Mouse (Mus musculus) neural tube, embryonic 15.5 days (tissue): ENCODE measurements around the gene Krtap19-2. TPM values are rescaled to one million over a fixed set of nuclear protein-coding genes. Genes with fewer than 3 reads are reported as not detected.

Source experiments
- ATAC-seq: fragments of 200-750 bp; cut with Nextera tagmentation; 2 replicates; pipeline ENCODE4 v1.8.0; 2017; ENCODE audit warnings: mild to moderate bottlenecking, moderate TSS enrichment, moderate library complexity; ENCODE audit not compliant: low FRiP score
- H3K27ac ChIP-seq: fragments of 300-500 bp; sonication (generic); replicated peaks from 2 replicates; pipeline ENCODE4 v1.5.1; 2015; ENCODE audit warnings: mild to moderate bottlenecking, inconsistent platforms
- H3K27me3 ChIP-seq: fragments of 300-500 bp; sonication (generic); replicated peaks from 2 replicates; pipeline ENCODE4 v1.6.1; 2015; ENCODE audit warnings: inconsistent platforms
- H3K36me3 ChIP-seq: fragments of 300-500 bp; sonication (generic); 2 replicates; pipeline ENCODE4 v1.6.1; 2015; ENCODE audit warnings: inconsistent platforms
- H3K4me1 ChIP-seq: fragments of 300-500 bp; sonication (generic); 2 replicates; pipeline ENCODE4 v1.6.1; 2015; ENCODE audit warnings: inconsistent platforms
- H3K4me2 ChIP-seq: fragments of 300-500 bp; sonication (generic); 2 replicates; pipeline ENCODE4 v1.6.1; 2015; ENCODE audit warnings: inconsistent platforms, mild to moderate bottlenecking, moderate library complexity
- H3K4me3 ChIP-seq: fragments of 300-500 bp; sonication (generic); replicated peaks from 2 replicates; pipeline ENCODE4 v1.5.1; 2015; ENCODE audit warnings: mild to moderate bottlenecking, inconsistent platforms
- H3K9ac ChIP-seq: fragments of 300-500 bp; sonication (generic); replicated peaks from 2 replicates; pipeline ENCODE4 v1.6.1; 2015; ENCODE audit warnings: mild to moderate bottlenecking, inconsistent platforms
- H3K9me3 ChIP-seq: fragments of 300-500 bp; sonication (generic); replicated peaks from 2 replicates; pipeline ENCODE4 v1.6.1; 2016; ENCODE audit warnings: inconsistent platforms
- WGBS: fragments of 180-500 bp; shearing (Covaris S2); methylation state at CpG from one replicate; pipeline ENCODE4 v1.1.7; 2015; ENCODE audit warnings: mixed read lengths; 5-methylcytosine and 5-hydroxymethylcytosine counted together
- polyA plus RNA-seq: library from polyadenylated mRNA; unstranded; fragments of >200 nt; fragmentation: Nextera tagmentation; extraction: Ambion mirVana; gene quantifications from 2 replicates; pipeline ENCODE4 v1.2.1, GENCODE M21; 2015

The Krtap19-2 gene
- polyA plus RNA-seq, 1 experiment from 2014 or later: not detected

GRCm38 (mm10) chr16:88823736-88824135, 50.3 kb downstream of the Krtap19-2 start:
- Histone ChIP-seq H3K4me2 (no peak overlapping the region), H3K9me3 (no peaks in the 10 kb centered on the region), H3K4me3 (no peak overlapping the region), H3K27ac (no peak overlapping the region), H3K27me3 (no peaks in the 10 kb centered on the region; the same call in 1 of the 2 replicates), H3K36me3 (no peaks in the 10 kb centered on the region), H3K9ac (no peak overlapping the region), H3K4me1 (no peaks in the 10 kb centered on the region)
- no peak for ATAC-seq
- WGBS: 77% methylated on average over 3 of the region's 3 CpGs

Other genes starting within 250 kb of the Krtap19-2 start
- not detected in 2 replicates for gene 2310079G19Rik, start 246.6 kb downstream of the Krtap19-2 start, polyA plus RNA-seq
- 0.15 TPM in 1 of 2 replicates, not detected in the other for gene Krtap26-1, start 226.5 kb downstream of the Krtap19-2 start, polyA plus RNA-seq
- gene Krtap27-1, start 202.6 kb downstream of the Krtap19-2 start, polyA plus RNA-seq: not detected in 2 replicates
- gene 2310061N02Rik, start 166.3 kb downstream of the Krtap19-2 start, polyA plus RNA-seq: not detected in 2 replicates
- gene Krtap13-1, start 145.4 kb downstream of the Krtap19-2 start, polyA plus RNA-seq: not detected in 2 replicates
- gene Krtap13, start 122.6 kb downstream of the Krtap19-2 start, polyA plus RNA-seq: not detected in 2 replicates
- not detected in 2 replicates for gene 2310034C09Rik, start 115.4 kb downstream of the Krtap19-2 start, polyA plus RNA-seq
- not detected in 2 replicates for gene 2310057N15Rik, start 100.1 kb downstream of the Krtap19-2 start, polyA plus RNA-seq
- gene Gm5965, start 96.4 kb downstream of the Krtap19-2 start, polyA plus RNA-seq: not detected in 2 replicates
- gene Gm20741, start 62.0 kb downstream of the Krtap19-2 start, polyA plus RNA-seq: not detected in 2 replicates
- gene Krtap15, start 54.1 kb downstream of the Krtap19-2 start, polyA plus RNA-seq: not detected in 2 replicates
- gene Krtap14, start 48.1 kb downstream of the Krtap19-2 start, polyA plus RNA-seq: not detected in 2 replicates
- gene Krtap19-1, start 4.9 kb downstream of the Krtap19-2 start, polyA plus RNA-seq: not detected in 2 replicates
- gene Krtap19-3, start 3.8 kb upstream of the Krtap19-2 start, polyA plus RNA-seq: not detected in 2 replicates
- gene Krtap19-4, start 10.8 kb upstream of the Krtap19-2 start, polyA plus RNA-seq: not detected in 2 replicates
- gene Krtap19-5, start 22.2 kb upstream of the Krtap19-2 start, polyA plus RNA-seq: not detected in 2 replicates
- gene Krtap19-9b, start 58.0 kb upstream of the Krtap19-2 start, polyA plus RNA-seq: not detected in 2 replicates
- gene Krtap16-3, start 88.6 kb upstream of the Krtap19-2 start, polyA plus RNA-seq: not detected in 2 replicates
- gene Krtap22-2, start 136.5 kb upstream of the Krtap19-2 start, polyA plus RNA-seq: not detected in 2 replicates
- not detected in 2 replicates for gene Gm10229, start 141.0 kb upstream of the Krtap19-2 start, polyA plus RNA-seq
- gene Krtap6-1, start 157.4 kb upstream of the Krtap19-2 start, polyA plus RNA-seq: not detected in 2 replicates
- not detected in 2 replicates for gene Gm10228, start 167.2 kb upstream of the Krtap19-2 start, polyA plus RNA-seq
- gene Krtap6-5, start 173.6 kb upstream of the Krtap19-2 start, polyA plus RNA-seq: not detected in 2 replicates
- not detected in 2 replicates for gene 1110025L11Rik, start 189.7 kb upstream of the Krtap19-2 start, polyA plus RNA-seq
- gene Krtap6-3, start 209.7 kb upstream of the Krtap19-2 start, polyA plus RNA-seq: not detected in 2 replicates